Mouse (Mus musculus): Measurements from ENCODE around the gene Akap8l.

GRCm38 (mm10) chr17:32281611-32282310 lies 68.6 kb downstream of the Akap8l start:
- TF ChIP-seq CTCF (IDR thresholded peaks at IDR 0.05) (peak; percentile 17; the same call in 1 of the 2 replicates), POLR2A (IDR thresholded peaks at IDR 0.05; ENCODE audit: insufficient read depth, low read depth, low read length) (no peak), EP300 (IDR thresholded peaks at IDR 0.05; ENCODE audit: insufficient read depth, low read depth, low read length) (no peak)

All from heart, adult 2 months (tissue).